Mouse (Mus musculus): Measurements from ENCODE around the gene Actl6b. TPM values are rescaled to one million over a fixed set of nuclear protein-coding genes. Genes with fewer than 3 reads are reported as not detected.

Actl6b gene
- polyA plus RNA-seq, 1 experiment from 2014 or later, result not detected

DNA sequence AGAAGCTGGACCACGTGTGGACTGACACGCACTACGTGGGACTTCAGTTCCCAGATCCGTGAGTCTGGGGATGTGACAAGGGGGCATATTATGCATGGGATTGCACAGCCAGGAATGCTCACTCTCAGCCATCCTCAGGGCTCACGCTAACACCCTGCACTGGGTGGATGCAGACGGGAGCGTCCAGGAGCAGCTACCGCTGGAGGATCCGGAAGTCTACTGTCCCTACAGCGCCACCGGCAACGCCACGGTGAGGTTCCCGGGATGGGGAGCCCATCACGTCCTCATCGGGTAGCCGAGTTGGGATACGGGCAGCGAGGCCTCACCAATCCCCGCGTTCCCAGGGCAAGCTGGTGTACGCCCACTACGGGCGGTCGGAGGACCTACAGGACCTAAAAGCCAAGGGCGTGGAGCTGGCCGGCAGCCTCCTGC, 21.2 kb downstream of the Actl6b start:
- Histone ChIP-seq H3K9me3 (replicated peaks) (no peaks in the 10 kb centered on the region), H3K27me3 (ENCODE audit: low read depth, poor library complexity, severe bottlenecking) (peaks cover 35% of the 10 kb centered on the region), H3K27ac (0 out of 2 replicates have a peak overlapping the region, but pooled peaks have one; percentile 12), H3K36me3 (no peaks in the 10 kb centered on the region), H3K4me3 (peak overlapping the region; percentile 38), H3K4me1 (peaks cover 10% of the 10 kb centered on the region)
- WGBS, result 6% methylated on average over 27 of the region's 27 CpGs
- DNase-seq (ENCODE audit: low spot score), result peak; percentile 57

DNA sequence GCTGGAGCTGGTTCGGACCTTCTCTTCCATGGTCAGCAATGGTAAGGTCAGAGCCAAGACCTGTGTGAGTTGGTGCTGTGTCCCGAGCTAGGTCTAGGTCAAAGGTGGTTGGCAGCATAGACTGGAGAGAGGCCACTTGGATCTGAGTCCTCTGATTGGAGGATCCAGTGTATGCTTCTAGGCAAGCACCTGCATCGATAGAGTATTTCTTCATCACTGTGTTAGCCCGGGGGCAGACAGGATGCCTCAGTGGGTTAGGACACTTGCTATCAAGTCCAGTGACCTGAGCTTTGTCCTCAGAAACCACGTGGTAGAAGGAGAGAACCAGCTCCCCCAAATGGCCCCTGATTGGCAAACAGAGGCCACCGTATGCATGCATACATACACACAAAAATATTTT, 26.9 kb downstream of the Actl6b start:
- Histone ChIP-seq H3K27me3 (ENCODE audit: low read depth, poor library complexity, severe bottlenecking) (peaks cover 56% of the 10 kb centered on the region), H3K36me3 (no peaks in the 10 kb centered on the region), H3K27ac (no peak overlapping the region), H3K9me3 (replicated peaks) (no peaks in the 10 kb centered on the region), H3K4me3 (no peak overlapping the region), H3K4me1 (peaks cover 13% of the 10 kb centered on the region)
- DNase-seq (ENCODE audit: low spot score), result no peak
- 81% methylated on average over 6 of the region's 6 CpGs for whole genome bisulfite sequencing

DNA sequence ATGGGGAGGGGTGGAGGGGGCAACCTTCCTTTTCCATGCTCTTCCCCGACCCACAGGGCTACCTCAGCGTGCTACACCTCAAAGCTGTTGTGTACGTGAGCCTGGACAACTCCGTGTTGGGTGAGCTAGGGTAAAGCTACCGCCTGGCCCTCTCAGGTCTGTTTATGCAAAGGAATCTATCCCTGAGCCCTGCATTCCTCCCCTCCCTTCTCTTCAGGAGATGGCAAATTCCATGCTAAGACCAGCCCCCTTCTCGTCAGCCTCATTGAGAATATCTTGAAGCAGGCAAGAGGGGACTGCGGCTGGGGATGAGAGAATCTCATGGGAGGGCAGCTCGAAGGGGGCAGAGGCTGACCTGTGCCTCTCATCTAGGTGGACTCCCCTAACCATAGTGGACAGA, 29.4 kb downstream of the Actl6b start:
- Histone ChIP-seq H3K36me3 (no peaks in the 10 kb centered on the region), H3K4me1 (peaks cover 13% of the 10 kb centered on the region), H3K4me3 (no peak overlapping the region), H3K27ac (no peak overlapping the region), H3K9me3 (replicated peaks) (no peaks in the 10 kb centered on the region), H3K27me3 (ENCODE audit: low read depth, poor library complexity, severe bottlenecking) (peaks cover 41% of the 10 kb centered on the region)
- DNase-seq (ENCODE audit: low spot score), result no peak
- WGBS, result 36% methylated on average over 8 of the region's 8 CpGs

DNA sequence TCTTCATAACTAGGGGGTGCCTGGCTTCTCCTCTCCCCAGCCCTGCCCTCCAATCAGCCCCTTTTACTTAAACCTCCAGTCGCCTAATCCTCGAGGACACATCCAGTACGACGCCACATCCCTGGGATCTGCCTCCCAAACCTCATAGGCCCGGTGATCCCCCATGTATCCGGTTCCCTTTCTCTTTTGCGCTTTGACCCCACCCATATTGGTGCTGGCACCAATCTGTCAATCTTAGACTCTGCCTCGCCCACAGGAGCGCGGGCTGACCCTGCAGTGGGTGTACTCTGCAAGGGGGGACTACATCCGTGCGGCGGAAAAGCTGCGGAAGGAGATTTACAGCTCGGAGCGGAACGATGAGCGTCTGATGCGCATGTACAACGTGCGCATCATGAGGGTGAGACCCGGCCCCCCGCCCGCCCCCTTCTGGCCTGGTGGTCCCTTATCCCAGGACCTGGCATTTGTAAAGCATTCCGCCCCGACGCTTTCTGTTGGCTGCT, 30.4 kb downstream of the Actl6b start:
- no peaks in the 10 kb centered on the region for H3K36me3 ChIP-seq
- peak overlapping the region; percentile 42 for H3K4me3 ChIP-seq
- WGBS, result 18% methylated on average over 27 of the region's 27 CpGs
- H3K4me1 ChIP-seq, result peaks cover 13% of the 10 kb centered on the region
- H3K27me3 ChIP-seq (ENCODE audit: low read depth, poor library complexity, severe bottlenecking), result peaks cover 41% of the 10 kb centered on the region
- H3K27ac ChIP-seq, result 0 out of 2 replicates have a peak overlapping the region, but pooled peaks have one; percentile 8
- DNase-seq (ENCODE audit: low spot score), result peak; percentile 45
- no peaks in the 10 kb centered on the region for H3K9me3 ChIP-seq (replicated peaks)

DNA sequence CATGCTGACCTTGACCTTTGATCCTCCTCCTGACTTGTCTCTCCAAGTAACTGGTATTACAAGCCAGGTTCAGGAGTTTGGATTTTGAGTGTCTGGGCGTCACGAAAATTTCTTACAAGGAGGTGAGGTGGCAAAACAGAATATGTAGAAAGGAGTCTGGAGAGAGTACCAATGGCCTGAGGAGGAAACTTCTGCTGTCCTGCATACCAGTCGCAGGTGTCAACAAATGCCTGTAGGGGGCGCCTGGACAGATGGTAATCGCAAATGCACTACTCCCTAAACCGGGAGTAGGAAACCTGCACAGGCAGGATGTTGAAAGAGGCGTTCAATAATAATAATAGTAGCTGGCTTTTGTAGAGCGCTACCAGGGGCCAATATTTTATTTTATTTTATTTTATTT, 31.7 kb downstream of the Actl6b start:
- peak; percentile 66 for DNase-seq (ENCODE audit: low spot score)
- H3K36me3 ChIP-seq, result no peaks in the 10 kb centered on the region
- peaks cover 13% of the 10 kb centered on the region for H3K4me1 ChIP-seq
- H3K27me3 ChIP-seq (ENCODE audit: low read depth, poor library complexity, severe bottlenecking), result peaks cover 41% of the 10 kb centered on the region
- 43% methylated on average over 8 of the region's 8 CpGs for WGBS
- no peaks in the 10 kb centered on the region for H3K9me3 ChIP-seq (replicated peaks)
- H3K4me3 ChIP-seq, result no peak overlapping the region
- no peak overlapping the region for H3K27ac ChIP-seq

DNA sequence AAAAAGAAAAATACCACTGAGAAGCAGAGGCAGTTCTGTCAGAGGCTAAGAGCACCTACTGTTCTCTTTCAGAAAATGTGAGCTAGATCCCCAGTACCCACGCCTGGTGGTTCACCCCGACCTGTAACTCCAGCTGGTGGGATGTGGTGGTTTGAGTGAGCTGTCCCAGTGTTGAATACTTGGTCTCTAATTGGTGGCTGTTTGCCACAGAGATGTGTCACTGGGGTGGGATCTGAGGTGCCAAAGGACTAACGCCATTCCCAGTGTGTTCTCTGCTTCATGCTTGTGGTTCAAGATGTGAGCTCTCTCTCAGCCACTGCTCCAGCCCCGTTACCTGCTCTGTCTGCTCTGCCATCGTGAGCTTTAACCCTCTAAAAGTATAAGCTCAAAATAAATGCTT, 37.2 kb downstream of the Actl6b start:
- H3K27ac ChIP-seq, result no peak overlapping the region
- H3K27me3 ChIP-seq (ENCODE audit: low read depth, poor library complexity, severe bottlenecking), result no peaks in the 10 kb centered on the region
- 75% methylated on average over 5 of the region's 5 CpGs for WGBS

DNA sequence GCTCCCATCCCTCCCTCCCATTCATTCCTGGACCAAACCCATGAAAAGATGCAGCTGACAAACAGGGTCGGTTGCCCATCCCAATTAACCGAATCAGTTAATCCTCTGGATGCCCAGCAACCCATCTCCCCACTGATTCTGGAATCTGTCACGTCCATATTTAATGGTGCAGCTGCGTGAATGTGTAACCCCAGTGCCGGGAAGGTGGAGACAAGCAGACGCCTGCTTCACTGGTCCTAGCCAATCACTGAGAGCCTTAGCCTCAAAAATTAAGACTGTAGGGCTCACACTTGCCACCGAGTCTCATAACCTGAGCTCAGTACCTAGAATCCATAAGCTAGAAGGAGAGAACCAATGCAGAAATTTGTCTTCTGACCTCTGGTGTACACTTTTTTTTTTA, 42.6 kb downstream of the Actl6b start:
- Histone ChIP-seq H3K27ac (no peak overlapping the region), H3K27me3 (ENCODE audit: low read depth, poor library complexity, severe bottlenecking) (no peaks in the 10 kb centered on the region), H3K4me3 (no peak overlapping the region), H3K36me3 (peaks cover 15% of the 10 kb centered on the region; the same call in 1 of the 2 replicates), H3K4me1 (peaks cover 20% of the 10 kb centered on the region), H3K9me3 (replicated peaks) (no peaks in the 10 kb centered on the region)
- 83% methylated on average over 7 of the region's 7 CpGs for WGBS
- no peak for DNase-seq (ENCODE audit: low spot score)

More for the DNA sequence above, 37.2 kb downstream of the Actl6b start:
- Histone ChIP-seq H3K4me1 (no peaks in the 10 kb centered on the region), H3K4me3 (no peak overlapping the region), H3K36me3 (no peaks in the 10 kb centered on the region), H3K9me3 (replicated peaks) (no peaks in the 10 kb centered on the region)
- no peak for DNase-seq (ENCODE audit: low spot score)

DNA sequence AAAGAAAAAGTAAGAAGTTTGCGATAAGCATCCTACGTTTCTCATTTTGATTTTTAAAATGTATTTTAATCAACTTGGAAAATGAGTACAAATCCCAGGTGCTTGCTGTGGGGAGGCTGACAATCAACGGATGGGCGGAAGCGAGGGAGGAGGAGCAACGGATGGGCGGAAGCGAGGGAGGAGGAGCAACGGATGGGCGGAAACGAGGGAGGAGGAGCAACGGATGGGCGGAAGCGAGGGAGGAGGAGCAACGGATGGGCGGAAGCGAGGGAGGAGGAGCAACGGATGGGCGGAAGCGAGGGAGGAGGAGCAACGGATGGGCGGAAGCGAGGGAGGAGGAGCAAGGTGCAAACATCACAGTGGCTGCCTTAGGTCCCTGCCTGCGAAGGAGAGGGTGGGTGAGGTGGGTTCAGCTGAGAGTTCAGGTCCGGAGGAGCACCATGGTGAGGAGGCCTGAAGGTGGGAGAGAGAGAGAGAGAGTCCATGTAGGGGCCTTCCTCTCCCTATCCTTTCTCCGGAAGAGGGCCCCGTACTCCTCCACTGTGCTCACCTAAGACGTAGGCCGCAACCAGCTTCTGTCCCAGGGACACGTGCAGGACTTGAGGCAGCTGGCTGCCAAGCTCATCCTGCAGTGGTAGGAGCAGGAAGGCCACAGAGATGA, 43.4 kb downstream of the Actl6b start:
- H3K27me3 ChIP-seq (ENCODE audit: low read depth, poor library complexity, severe bottlenecking), result no peaks in the 10 kb centered on the region
- no peaks in the 10 kb centered on the region for H3K9me3 ChIP-seq (replicated peaks)
- peaks cover 15% of the 10 kb centered on the region; the same call in 1 of the 2 replicates for H3K36me3 ChIP-seq
- H3K4me3 ChIP-seq, result peak overlapping the region; percentile 39
- DNase-seq (ENCODE audit: low spot score), result no peak
- peaks cover 22% of the 10 kb centered on the region for H3K4me1 ChIP-seq
- H3K27ac ChIP-seq, result peak overlapping the region; percentile 53
- WGBS, result 33% methylated on average over 30 of the region's 30 CpGs

DNA sequence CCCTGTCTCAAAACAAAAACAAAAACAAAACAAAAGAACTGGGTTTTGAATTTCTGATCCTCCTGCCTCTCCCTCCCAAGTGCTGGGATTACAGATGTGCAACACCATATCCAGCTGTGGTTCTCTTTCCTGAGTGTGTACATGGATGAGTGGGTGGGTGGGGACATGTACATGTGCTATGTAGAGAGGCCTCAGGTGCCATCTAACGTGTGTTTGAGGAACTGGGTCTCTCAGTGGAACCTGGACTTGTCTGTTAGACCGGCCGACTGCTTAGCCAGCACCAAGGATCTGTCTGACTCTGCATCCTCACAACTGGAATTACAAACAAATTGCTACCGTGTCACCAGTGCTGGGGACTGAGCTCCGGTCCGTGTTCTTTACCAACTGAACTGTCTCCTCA, 44.3 kb downstream of the Actl6b start:
- no peak for DNase-seq (ENCODE audit: low spot score)
- 97% methylated on average over 6 of the region's 6 CpGs for WGBS
- no peaks in the 10 kb centered on the region for H3K27me3 ChIP-seq (ENCODE audit: low read depth, poor library complexity, severe bottlenecking)
- H3K36me3 ChIP-seq, result peaks cover 15% of the 10 kb centered on the region; the same call in 1 of the 2 replicates
- H3K9me3 ChIP-seq (replicated peaks), result no peaks in the 10 kb centered on the region
- H3K4me1 ChIP-seq, result peaks cover 28% of the 10 kb centered on the region
- no peak overlapping the region for H3K4me3 ChIP-seq
- H3K27ac ChIP-seq, result no peak overlapping the region

DNA sequence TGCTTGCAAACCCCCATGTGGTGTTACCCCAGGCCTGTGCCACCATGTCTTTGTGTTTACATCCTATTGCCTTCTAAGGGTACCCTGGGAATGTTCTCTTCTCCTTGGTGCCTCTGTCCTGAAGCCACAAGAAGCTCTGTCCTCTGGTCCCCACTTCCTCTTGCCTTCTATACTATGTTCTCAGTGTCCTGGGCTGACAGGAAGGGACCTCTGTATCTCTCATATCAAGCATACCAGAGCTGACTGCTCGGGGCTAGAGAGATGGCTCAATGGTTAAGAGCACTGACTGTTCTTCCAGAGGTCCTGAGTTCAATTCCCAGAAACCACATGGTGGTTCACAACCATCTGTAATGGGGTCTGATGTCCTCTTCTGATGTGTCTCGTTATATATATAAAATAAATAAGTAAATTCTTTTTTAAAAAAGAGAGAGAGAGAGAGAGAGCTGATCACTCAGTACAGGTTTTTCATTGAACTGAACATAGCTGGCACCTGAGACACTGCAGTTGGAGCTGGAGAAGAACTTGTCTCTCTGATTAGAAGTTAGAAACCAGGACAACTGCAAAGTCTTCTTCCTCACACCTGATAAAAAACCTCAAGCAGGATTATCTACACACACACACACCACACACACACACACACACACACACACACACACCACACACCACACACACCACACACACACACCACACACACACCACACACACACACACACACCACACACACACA, 44.9 kb downstream of the Actl6b start:
- Histone ChIP-seq H3K4me1 (peaks cover 34% of the 10 kb centered on the region), H3K27ac (no peak overlapping the region), H3K4me3 (no peak overlapping the region), H3K27me3 (ENCODE audit: low read depth, poor library complexity, severe bottlenecking) (no peaks in the 10 kb centered on the region), H3K9me3 (replicated peaks) (no peaks in the 10 kb centered on the region), H3K36me3 (peaks cover 18% of the 10 kb centered on the region; the same call in 1 of the 2 replicates)
- no peak for DNase-seq (ENCODE audit: low spot score)
- 90% methylated on average over 2 of the region's 2 CpGs for WGBS

DNA sequence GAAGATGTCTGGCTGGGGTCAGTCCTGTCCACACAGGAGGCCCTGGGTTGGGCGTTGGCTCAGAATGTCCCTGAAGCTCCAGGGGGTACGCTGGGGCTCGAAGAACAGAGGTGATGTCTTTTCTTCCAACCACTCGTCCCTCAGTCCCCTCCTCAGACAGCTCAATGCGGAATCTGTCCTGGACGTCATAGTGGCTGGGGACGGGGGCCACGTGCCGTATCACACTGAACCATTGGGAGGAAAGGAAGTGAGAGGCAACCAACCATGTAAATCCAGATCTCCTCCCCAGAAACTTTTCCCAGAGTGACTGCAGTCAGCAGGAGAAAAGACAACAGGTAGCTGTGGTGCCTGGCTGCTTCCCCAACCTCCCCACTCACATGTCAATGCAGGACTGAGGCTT, 46.3 kb downstream of the Actl6b start:
- Histone ChIP-seq H3K4me1 (peaks cover 40% of the 10 kb centered on the region), H3K27me3 (ENCODE audit: low read depth, poor library complexity, severe bottlenecking) (no peaks in the 10 kb centered on the region), H3K4me3 (peak overlapping the region; percentile 80), H3K9me3 (replicated peaks) (no peaks in the 10 kb centered on the region), H3K27ac (peak overlapping the region; percentile 97), H3K36me3 (peaks cover 31% of the 10 kb centered on the region)
- 81% methylated on average over 9 of the region's 9 CpGs for WGBS
- DNase-seq (ENCODE audit: low spot score), result no peak

DNA sequence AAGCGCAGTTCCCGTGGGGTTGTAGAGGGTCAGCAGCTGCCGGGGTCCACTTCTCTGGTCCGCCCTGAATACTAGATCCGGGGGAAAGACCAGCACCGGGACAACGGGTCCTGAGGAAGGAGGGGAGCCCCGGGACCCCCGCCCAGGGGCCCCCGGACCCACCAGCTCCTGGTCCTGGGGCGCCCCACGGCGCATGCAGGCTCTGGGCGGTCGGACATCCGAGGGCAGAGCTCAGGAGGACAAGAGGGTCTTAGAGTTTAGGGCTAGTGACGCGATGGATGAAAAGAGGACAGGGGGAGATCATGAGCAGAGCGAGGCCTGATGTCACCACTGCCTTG, 46.9 kb downstream of the Actl6b start:
- no peak for DNase-seq (ENCODE audit: low spot score)

More for the DNA sequence above, 46.9 kb downstream of the Actl6b start:
- Histone ChIP-seq H3K4me1 (peaks cover 40% of the 10 kb centered on the region), H3K27ac (peak overlapping the region; percentile 97), H3K27me3 (ENCODE audit: low read depth, poor library complexity, severe bottlenecking) (no peaks in the 10 kb centered on the region), H3K9me3 (replicated peaks) (no peaks in the 10 kb centered on the region), H3K36me3 (peaks cover 38% of the 10 kb centered on the region), H3K4me3 (peak overlapping the region; percentile 80)
- 4% methylated on average over 19 of the region's 19 CpGs for WGBS
